ENCODE assay signal across 18 mouse cellular contexts in the genomic region with DNA sequence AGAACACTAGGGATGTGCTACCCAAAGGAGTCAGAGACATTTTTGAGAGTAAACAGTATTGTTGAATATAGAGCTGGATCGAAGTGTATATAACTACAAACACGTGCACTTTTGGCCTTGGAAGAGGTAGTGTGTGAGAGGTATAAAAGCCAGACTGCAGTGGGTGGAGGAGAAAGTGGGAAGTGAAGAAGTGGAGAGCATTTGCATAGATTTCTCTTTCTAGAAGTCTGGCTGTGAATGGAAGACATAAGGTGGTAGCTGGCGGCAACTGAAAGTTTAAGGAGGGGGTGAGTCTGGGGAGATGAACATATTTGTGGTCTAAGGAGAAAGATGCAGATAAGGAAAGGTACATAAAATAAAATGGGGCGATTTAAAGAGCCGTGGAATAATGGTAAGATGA.
DNase-seq lines count a peak whose midpoint lies in the region; TF ChIP-seq lines count a peak whose summit lies in the region.
"Had no signal": no experiment of that assay in that cellular context is flagged by ENCODE, and none has a peak within 500 bp of the region (broad histone marks: within the 10 kb centered on the region; RNA-seq: fewer than 3 reads in every experiment).

No protein-coding gene starts in this region.

- H3K27ac ChIP-seq in left cerebral cortex, adult 2 months = peak overlapping the region; percentile 29; the same call in 1 of the 2 replicates
- H3K27ac ChIP-seq: embryonic facial prominence, embryonic 12.5 days; layer of hippocampus, adult 2 months; limb, embryonic 12.5 days; lung, embryonic 15.5 days had no signal

- H3K4me3 ChIP-seq in left cerebral cortex, adult 2 months = no peak overlapping the region
- H3K4me3 ChIP-seq: embryonic facial prominence, embryonic 12.5 days; layer of hippocampus, adult 2 months; limb, embryonic 12.5 days; lung, embryonic 15.5 days had no signal

- no peak for TF ChIP-seq CTCF in left cerebral cortex, adult 2 months (IDR thresholded peaks at IDR 0.05)

- intact Hi-C loops in left cerebral cortex, adult 2 months (cut with DNase I) = loop anchor here (5.0 to 10.0 kb wide), 3 partner anchors 72 to 280 kb away; no protein-coding TSS in a partner anchor

- peak; percentile 29 for DNase-seq in layer of hippocampus, adult 9-11 months
- DNase-seq in layer of hippocampus, postnatal 36 days = no peak
- peak; percentile 84 for DNase-seq in brain, adult 2 months (ENCODE audit: low read depth, low spot score)
- DNase-seq in left cerebral cortex, adult 2 months (ENCODE audit: extremely low spot score in 1 of 2, low spot score in 2 of 2) = peak in 1 of 2 experiments; percentile 28
- DNase-seq in right cerebral cortex, postnatal 25 days = peak; percentile 38
- no peak for DNase-seq in heart, adult 18-20 months
- no peak for DNase-seq in lung, postnatal 36 days
- DNase-seq: adrenal gland, postnatal 14 days; cerebellum, adult 11-12 months; cerebellum, adult 9-11 months; embryo, embryonic 11 days; gastrocnemius, postnatal 36 days; kidney, adult 18-20 months; kidney, postnatal 36 days had no signal

Comparison
In these comparisons a context has a peak if more than half of its experiments do, and no peak if none do; other contexts are left out.
1. DNase-seq: peak in layer of hippocampus, adult 9-11 months (single experiment), brain, adult 2 months (single experiment) and right cerebral cortex, postnatal 25 days (single experiment); none in layer of hippocampus, postnatal 36 days (0 of 2), heart, adult 18-20 months (0 of 2) and lung, postnatal 36 days (single experiment).